Mouse (Mus musculus): ENCODE measurements around the gene Cpd.
A peak's percentile ranks its signal among the peaks of the same experiment; 100 is the strongest.
"Not testable (repeated sequence)": the region's sequence is repeated elsewhere in the genome, so short reads cannot be mapped to it uniquely, and the experiment has no call there.

The Cpd gene

GRCm38 (mm10) chr11:76847354-76847753 is 536 bp upstream of the Cpd start:
- no peak for DNase-seq (ENCODE audit: low spot score)

DNA sequence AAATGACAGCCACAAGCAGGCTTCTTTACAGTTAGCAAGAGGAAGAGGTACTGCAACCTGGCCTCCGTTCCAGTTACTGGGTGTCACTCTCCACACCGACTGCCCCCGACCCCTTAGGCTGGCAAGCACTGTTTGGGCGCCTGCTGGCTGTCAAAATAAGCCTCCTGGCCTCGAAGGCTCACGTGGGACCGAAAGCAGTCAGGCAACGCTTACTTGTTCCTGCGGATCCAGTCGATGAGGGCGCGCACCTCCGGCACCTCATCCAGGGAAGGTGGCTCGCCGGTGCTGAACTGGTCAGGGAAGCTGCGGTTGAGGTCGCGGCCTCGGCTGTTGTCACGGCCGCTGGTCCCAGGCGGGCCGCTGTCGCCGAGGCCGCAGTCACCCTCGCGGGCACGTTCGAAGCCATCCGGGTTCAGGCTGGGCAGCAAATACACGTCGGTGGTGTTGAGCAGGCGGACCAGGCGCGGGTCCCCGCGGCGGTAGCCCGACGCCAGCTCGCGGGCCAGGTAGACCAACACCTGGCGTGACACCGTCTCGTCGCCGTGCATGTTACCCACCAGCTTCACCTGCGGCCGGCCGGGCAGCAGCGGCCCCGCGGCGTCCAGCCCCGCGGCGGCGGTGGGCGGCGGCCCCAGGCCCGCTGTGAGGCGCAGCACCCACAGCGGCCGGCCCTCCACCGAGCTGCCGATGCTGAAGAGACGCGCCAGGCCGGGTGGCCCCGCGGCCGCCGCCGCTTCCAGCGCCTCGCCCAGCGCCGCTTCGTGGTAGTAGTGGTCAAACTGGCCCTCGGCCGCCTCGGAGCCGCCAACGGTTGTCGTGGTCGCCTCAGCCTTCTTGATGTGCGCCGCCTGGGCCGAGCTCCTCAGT is 574 bp downstream of the Cpd start:
- DNase-seq (ENCODE audit: low spot score), result no peak

GRCm38 (mm10) chr11:76845275-76845980 is 1.4 kb downstream of the Cpd start:
- peak; percentile 32 for DNase-seq (ENCODE audit: low spot score)

GRCm38 (mm10) chr11:76838573-76838972 is 8.2 kb downstream of the Cpd start:
- no peak for DNase-seq (ENCODE audit: low spot score)

DNA sequence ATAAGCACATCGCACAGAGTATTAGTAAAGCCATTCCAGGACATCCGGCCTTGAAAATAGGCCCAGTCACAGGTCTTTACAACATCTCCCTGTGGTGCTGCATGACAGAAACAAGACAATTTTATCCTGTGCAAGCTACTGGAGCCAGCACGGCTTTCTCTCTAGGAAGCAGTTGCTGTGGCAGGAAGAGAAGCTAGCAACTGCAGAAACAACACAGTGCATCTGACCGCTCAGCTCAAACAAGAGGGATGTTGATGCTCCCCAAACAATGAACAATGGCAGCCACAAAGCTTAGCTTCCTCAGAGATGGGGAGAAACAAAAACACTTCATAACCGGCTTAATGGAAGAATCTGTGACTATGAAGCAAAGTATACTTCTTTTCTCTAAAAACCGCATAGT is 10.5 kb downstream of the Cpd start:
- peak; percentile 16 for DNase-seq (ENCODE audit: low spot score)

DNA sequence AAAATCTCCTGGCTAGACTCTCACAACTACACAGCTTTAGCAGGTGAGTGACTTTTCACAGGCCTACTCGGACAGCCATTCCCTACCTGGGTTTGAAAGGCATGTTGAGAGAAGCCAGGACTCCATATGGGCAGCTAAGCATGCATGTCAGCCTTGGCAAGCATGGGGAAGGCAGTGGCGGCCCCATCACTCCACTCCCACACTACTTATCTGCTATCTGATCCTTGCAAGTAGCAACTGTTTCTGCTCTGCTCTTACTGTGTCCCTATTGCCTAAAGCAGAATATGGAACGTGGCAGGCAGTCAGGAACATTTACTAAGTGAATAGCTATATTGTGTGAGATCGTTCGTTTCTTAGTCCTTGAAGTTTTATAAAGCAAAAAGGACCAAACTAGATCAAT is 10.9 kb downstream of the Cpd start:
- DNase-seq (ENCODE audit: low spot score), result no peak

- DNase-seq (ENCODE audit: low spot score), result no peak
Measured at GRCm38 (mm10) chr11:76834665-76835064, 12.2 kb downstream of the Cpd start.

GRCm38 (mm10) chr11:76824885-76825265 is 21.9 kb downstream of the Cpd start:
- DNase-seq (ENCODE audit: low spot score), result no peak

DNA sequence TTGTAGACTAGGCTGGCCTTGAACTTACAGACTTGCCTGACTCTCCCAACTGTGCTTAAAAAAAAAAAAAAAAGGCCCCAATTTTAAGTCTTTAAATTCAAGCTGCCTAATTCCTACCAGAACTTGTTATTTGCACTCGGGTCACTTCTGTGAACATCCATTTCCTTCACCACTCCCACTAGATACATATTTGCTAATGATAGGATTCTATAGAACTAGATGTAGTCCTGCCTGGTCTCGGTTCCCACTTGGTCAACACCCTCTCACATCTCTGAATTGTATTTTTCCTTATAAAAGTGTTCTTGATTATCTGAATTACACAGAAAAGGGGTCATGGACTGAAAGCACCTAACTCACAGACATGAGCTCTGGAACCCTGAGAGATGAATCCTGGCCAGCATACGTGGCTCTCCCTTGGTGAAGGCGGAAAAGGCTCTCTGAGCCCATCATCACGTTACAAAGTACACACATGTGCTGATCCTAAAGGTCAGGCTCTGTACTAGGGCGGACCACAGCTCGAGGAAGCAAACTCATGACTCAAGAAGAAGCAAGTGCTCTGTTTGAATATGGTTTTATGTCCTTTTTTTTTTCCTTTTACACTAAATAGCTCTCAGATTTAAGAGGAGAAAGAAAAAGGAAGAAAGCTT is 22.5 kb downstream of the Cpd start:
- no peak for DNase-seq (ENCODE audit: low spot score)

GRCm38 (mm10) chr11:76823641-76824040 is 23.2 kb downstream of the Cpd start:
- DNase-seq (ENCODE audit: low spot score), result no peak

DNA sequence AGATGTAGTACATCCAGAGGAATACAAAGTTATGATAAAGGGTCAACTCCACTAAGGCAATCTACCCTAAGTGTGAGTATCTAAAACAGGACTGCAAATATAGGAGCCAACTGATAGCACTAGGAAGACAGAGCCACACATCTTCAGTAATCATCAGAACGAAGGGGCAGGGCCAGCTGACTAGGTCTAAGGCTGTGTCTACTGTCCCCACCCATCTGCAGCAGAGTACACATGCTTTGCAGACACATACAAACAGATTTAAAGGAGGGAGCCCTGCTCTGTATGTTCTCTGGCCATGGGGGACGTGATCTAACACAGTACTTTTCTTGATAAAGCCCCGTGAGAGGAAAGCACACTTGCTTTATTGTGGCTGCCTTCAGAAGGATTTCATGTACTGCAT is 25.5 kb downstream of the Cpd start:
- DNase-seq (ENCODE audit: low spot score), result no peak

GRCm38 (mm10) chr11:76817664-76818063 is 29.2 kb downstream of the Cpd start:
- DNase-seq (ENCODE audit: low spot score), result no peak

- DNase-seq (ENCODE audit: low spot score), result peak; percentile 15
Measured at GRCm38 (mm10) chr11:76810706-76811495, 35.9 kb downstream of the Cpd start.

- peak; percentile 19 for DNase-seq (ENCODE audit: low spot score)
Measured at GRCm38 (mm10) chr11:76809450-76809849, 37.4 kb downstream of the Cpd start.

GRCm38 (mm10) chr11:76808550-76808949 is 38.3 kb downstream of the Cpd start:
- no peak for DNase-seq (ENCODE audit: low spot score)

- DNase-seq (ENCODE audit: low spot score), result no peak
Measured at GRCm38 (mm10) chr11:76807007-76807679, 39.7 kb downstream of the Cpd start.

- DNase-seq (ENCODE audit: low spot score), result no peak
Measured at GRCm38 (mm10) chr11:76806026-76806425, 40.8 kb downstream of the Cpd start.

GRCm38 (mm10) chr11:76805072-76805471 is 41.7 kb downstream of the Cpd start:
- DNase-seq (ENCODE audit: low spot score), result not testable (repeated sequence)

DNA sequence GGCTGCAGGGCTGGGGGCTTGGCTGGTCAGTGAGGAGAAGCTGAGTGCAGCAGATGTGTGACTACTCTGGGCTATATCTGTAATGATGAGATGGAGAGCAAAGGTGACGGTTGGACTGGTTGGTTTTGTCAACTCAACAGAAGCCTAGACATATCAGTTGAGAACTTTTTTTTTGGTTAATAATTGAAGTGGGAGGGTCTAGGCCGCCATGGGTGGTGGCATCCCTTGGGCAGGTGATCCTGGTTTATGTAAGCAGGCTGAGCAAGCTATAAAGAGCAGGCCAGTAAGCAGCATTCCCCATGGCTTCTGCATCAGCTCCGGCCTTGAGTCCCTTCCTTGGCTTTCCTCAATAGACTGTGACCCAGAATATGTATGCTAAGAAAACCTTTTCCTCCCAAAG is 43.6 kb downstream of the Cpd start:
- DNase-seq (ENCODE audit: low spot score), result no peak

DNA sequence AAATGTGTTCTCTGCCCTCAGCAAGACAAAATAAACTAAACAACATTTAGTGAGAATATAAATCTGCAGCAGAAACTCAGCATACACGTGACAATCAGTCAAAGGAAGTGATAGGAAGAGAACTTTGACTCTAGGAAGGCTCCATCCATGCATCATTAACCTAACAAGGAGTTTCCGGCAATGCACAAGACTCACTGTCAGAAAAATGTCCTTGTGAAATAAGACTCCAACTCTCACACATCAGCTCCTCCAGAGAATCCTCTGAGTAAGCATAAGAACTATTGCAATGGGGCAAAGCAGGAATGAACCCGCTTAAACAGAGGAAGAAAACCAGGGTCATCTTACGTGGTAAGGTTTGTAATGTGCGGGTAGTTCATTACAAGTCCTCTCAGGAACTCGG is 49.6 kb downstream of the Cpd start:
- no peak for DNase-seq (ENCODE audit: low spot score)

- no peak for DNase-seq (ENCODE audit: low spot score)
Measured at GRCm38 (mm10) chr11:76795326-76795725, 51.5 kb downstream of the Cpd start.

- no peak for DNase-seq (ENCODE audit: low spot score)
Measured at GRCm38 (mm10) chr11:76791331-76791730, 55.5 kb downstream of the Cpd start.
